Mouse (Mus musculus) left cerebral cortex, postnatal 4 days (tissue): Measurements from ENCODE around the gene Ptpn5. TPM values are rescaled to one million over a fixed set of nuclear protein-coding genes. Genes with fewer than 3 reads are reported as not detected.

Experiments used
- DNase-seq: peaks from one replicate; pipeline ENCODE4 v3.0.0-alpha.2; 2022
- intact Hi-C: fragments of 180-260 bp; cut with DNase I; formaldehyde crosslinking; loops from one replicate; pipeline ENCODE4 v1.15.1; 2025
- total RNA-seq, 2 experiments: library from RNA; stranded (reverse); gene quantifications; 2 replicates each; pipeline ENCODE4 v1.2.3; 2021

Gene Ptpn5
- total RNA-seq, 2 experiments from 2014 or later = 138 to 140 TPM

DNA sequence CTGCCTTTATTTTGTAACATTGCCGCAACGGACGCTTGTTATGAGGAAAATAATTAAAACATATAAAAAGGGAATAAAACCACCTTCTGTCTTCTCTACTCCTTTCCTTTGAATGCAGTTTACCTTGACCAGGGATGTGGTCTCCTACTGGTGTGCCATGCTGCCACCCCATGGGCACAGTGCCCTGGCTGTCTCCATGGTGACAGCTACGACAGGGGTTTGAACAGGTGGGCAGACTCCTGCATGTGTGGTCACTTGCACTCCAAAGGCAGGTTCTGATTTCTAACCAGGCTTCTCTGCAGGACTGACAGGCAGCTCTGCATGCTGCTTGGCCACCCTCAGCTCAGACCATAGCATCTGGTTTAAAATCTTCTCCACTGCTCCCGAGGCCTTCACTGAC is 21.4 kb downstream of the Ptpn5 start:
- peak; percentile 16 for DNase-seq
- intact Hi-C loops = no loop called here

DNA sequence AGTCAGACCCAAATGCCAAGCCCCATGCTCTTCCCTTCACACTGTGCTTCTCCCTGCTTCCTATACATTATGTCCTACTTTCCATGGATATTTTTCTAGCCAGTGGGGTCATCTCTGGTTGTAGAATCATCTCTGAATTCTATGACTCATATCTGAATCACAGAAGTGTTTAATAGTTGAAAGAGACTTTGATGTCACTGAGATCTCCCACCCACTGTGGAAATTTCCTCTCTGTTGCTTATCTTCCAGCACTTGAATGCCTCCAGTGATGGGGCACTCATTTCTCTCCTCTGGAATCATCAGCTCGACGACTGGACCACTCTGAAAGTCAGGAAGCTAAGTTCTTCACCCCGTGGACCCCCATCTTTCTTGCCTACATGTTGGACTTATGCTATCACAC is 22.4 kb downstream of the Ptpn5 start:
- intact Hi-C loops = no loop called here
- no peak for DNase-seq

- intact Hi-C loops = no loop called here
- DNase-seq = no peak
Measured at GRCm38 (mm10) chr7:47110511-47110910, 23.0 kb downstream of the Ptpn5 start.

DNA sequence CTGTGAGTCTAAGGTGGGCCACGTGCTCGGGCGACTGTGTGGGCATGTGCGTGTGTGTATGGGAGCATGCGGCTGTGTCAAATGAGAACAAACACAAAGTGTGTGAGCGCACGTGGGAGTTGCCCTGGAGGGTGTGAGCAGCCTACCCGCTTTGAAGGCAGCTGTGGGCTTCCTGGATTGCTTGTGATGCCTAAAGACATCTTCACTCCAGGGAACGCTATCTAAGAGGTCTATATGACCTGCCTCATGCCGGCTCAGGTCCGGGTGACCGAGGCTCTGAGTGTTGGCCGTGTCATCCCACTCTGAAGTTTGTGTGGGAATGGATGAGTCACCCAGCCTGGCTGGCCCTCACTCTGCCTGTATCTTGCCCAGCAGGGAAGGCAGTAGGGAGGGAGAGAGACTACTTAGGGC is 24.7 kb downstream of the Ptpn5 start:
- no peak for DNase-seq
- intact Hi-C loops = no loop called here

DNA sequence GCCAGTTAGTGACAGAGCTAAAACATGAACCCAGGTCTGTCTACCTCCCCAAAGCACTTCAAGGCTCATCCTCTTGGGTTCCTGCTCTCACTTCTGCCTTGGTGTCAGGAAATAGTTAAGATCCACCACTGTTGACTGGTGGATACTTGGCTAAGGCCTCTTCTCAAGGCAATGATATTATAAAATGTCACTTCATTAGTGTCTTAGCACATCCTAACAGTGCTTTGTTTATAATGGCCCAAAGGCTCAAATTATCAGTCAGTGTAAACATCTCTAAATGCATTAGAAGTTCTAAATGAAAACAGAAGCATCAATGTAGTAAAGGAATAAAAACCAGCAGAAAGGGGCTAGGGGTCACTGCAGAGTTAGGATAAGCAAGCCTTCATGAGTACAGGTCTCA is 26.5 kb downstream of the Ptpn5 start:
- no peak for DNase-seq
- intact Hi-C loops = no loop called here

GRCm38 (mm10) chr7:47103671-47104414 is 29.6 kb downstream of the Ptpn5 start:
- DNase-seq = no peak
- intact Hi-C loops = no loop called here

DNA sequence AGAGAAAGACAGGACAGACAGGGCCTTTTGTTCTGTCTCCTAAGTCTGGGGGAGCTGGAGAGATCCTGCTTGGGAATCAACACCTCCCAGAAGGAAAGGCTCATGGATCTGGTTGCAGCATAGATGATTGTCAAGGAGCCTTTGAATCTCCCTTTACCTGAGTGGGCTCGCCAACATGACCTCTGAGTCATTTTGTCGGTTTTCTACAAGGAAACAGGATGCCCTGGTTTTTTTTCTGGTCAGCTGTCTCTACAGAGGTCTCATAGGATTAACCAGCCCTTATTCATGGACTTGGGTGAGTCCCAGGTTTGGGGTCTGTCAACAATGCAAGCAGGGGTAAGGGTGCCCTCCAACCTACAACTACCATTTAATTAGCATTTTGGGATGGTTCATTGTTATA is 30.5 kb downstream of the Ptpn5 start:
- DNase-seq = no peak
- intact Hi-C loops = no loop called here

GRCm38 (mm10) chr7:47100615-47101014 is 32.9 kb downstream of the Ptpn5 start:
- DNase-seq = no peak
- intact Hi-C loops = no loop called here

DNA sequence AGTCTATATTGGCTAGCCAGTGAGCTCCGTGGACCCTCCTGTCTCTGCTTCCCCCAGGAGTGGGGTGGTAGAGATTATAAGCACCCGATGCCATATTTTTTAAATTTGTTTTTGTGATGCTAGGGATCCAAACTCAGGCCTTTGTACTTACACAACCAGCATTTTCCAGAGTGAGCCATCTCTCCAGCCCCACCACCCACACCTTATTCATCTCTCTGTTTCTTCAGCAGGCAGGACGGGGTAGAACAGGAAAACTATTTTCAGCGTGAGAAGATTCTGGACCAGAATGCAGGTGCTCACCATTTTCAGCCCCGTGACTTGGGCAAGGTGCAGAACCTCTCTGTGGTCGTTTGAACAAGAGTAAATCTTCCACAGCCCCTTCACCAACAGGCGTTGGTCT is 34.2 kb downstream of the Ptpn5 start:
- intact Hi-C loops = no loop called here
- DNase-seq = no peak

GRCm38 (mm10) chr7:47098044-47098443 is 35.4 kb downstream of the Ptpn5 start:
- no peak for DNase-seq
- intact Hi-C loops = no loop called here

- intact Hi-C loops = no loop called here
- no peak for DNase-seq
Measured at GRCm38 (mm10) chr7:47094969-47095368, 38.5 kb downstream of the Ptpn5 start.

DNA sequence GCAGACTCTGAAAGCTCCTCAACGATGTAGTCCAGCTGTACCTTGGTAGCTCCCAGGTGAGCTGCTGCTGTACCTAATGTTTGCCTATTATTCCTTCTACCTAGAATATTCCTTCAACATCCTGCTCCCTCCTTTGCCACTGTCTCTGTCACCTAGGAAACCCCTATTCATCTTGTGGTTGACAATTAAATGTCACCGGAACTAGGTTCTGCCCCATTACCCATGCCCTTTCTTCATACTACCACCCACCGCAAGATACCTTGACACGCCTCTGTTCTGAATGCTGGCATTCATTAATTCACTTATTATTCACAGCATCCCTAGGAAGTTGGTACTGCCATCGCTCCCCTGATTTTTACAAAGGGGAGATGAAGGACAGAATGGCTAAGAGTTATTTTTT is 39.5 kb downstream of the Ptpn5 start:
- DNase-seq = no peak

GRCm38 (mm10) chr7:47085075-47085474 is 48.4 kb downstream of the Ptpn5 start:
- no peak for DNase-seq

More for the DNA sequence above, 39.5 kb downstream of the Ptpn5 start:
- intact Hi-C loops = no loop called here

DNA sequence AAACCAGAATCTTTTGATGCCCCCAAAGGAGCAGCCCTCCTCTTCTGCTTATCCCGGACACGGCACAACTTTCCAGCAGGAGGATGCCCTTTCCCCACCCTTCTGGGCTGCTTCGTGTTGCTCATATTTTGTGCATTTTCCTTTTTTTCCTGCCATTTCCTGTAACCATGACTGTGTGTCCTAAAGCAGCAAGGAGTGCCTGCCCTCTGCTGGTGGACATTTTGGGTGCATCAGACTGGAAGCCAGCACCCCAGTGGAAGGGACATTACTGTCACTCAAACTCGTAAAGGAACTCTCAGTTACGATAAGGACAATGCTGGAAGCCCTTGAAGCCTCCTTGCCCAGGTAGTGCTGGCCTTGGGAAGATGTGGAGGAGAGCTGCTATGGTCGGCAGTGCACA is 52.2 kb downstream of the Ptpn5 start:
- DNase-seq = peak; percentile 76
- intact Hi-C loops = loop anchor here (5.0 kb wide), 1 partner anchor 59 kb away; no protein-coding TSS in a partner anchor

More at GRCm38 (mm10) chr7:47085075-47085474, 48.4 kb downstream of the Ptpn5 start:
- intact Hi-C loops = no loop called here

- intact Hi-C loops = loop anchor here (5.0 kb wide), 1 partner anchor 59 kb away; no protein-coding TSS in a partner anchor
- peak; percentile 24 for DNase-seq
Measured at GRCm38 (mm10) chr7:47080868-47081267, 52.6 kb downstream of the Ptpn5 start.

DNA sequence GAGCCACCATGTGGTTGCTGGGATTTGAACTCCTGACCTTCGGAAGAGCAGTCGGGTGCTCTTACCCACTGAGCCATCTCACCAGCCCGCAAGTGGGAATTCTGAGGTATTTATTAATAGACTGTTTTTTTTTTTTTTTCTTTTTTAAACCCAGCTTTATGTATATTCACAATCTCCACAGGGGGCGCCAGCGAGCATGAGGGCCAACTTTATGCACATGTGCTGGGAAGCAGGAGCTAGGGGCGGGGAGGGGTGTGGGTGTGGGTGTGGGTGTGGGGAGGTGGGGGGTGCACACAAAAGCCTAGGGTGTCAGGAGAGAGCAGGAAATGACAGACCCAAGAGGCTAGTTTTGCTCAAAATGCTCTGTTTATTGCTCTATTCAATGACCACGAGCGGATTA is 56.0 kb downstream of the Ptpn5 start:
- intact Hi-C loops = no loop called here
- peak; percentile 58 for DNase-seq

DNA sequence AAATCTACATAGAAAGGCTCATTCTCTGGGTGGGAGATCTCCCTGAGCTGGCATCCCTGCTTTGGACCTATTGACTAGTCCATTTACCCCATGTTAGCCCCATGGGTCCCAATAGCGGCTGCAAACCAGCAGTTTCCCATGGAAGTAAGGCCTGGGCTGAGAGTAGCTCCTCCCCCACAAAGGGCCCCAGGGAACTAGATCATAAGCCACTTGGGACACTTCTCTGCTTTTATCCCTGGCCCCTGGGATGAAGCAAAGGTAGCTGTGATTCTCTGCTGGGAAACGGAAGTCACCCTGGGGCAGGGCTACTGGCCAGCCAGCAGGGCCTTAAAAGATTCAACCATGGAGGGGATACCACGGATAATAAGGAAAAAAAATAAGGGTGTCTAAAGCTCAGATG is 56.8 kb downstream of the Ptpn5 start:
- DNase-seq = no peak
- intact Hi-C loops = no loop called here

DNA sequence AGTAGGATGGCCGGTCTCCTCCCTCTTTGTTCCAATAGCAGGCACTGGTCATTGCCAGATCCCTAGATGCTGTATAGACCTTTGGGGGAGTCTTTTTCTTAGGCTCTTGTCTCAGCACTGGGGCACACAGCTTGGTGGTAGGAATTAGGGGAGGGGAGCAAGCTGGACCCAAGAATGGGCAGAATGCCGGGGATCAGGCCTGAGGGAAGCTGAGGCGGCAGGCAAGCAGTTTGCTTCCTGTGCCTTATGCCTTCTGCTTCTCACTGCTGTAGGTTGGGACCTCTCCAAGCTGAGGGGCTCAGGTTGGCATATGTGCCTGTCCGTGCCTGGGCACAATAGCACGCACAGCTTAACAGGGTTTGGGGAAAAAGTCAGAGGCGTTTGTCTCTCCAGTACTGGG is 57.3 kb downstream of the Ptpn5 start:
- intact Hi-C loops = no loop called here
- peak; percentile 58 for DNase-seq

DNA sequence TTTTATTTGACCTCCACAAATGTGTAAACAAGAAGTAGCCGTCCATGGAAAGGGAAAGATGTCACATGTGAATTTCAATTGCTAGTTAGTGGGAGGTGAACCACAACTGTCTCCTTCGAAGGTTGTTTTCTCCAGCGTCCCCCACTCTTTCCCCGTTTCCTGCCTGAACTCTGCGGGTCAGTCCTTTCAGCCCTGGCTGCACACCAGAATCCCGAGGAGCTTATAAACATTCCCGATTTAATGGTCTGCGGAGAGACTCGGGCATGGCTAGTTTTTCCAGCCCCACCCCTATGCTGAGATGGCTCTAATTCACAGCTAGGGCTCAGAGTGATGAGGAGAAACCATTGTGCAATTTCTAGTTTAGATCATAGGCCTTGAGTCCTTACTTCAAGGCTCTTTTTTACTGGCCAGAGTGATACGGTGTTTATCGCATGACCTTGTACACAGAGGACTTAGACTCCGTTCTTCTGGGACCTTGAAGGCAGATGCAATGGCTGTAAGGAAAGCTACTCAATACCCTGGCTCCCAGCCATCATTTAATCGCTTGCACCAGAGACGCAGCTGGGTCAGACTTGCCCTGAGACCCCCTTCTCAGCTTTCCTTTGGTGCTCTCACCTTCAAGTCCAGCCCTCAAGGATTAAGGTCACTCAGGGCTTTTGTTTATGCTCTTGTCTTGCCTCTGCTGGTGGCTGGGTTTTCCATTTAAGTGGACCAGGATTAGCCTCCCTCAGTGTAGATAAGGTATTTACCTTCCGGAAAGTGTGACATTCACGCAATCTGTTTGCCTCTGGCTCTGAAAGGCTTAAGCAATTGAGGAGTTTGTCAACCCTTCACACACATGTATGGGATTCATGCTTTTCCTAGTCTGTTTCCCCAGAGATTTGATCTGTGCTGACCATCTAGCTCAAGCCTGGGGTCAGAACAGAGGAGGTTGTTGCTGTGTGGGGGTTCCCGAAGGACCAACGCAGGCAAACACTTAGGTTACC is 59.7 kb downstream of the Ptpn5 start:
- intact Hi-C loops = no loop called here
- no peak for DNase-seq

- no peak for DNase-seq
- intact Hi-C loops = no loop called here
Measured at GRCm38 (mm10) chr7:47072551-47072950, 60.9 kb downstream of the Ptpn5 start.

- intact Hi-C loops = no loop called here
- no peak for DNase-seq
Measured at GRCm38 (mm10) chr7:47067879-47068278, 65.6 kb downstream of the Ptpn5 start.

DNA sequence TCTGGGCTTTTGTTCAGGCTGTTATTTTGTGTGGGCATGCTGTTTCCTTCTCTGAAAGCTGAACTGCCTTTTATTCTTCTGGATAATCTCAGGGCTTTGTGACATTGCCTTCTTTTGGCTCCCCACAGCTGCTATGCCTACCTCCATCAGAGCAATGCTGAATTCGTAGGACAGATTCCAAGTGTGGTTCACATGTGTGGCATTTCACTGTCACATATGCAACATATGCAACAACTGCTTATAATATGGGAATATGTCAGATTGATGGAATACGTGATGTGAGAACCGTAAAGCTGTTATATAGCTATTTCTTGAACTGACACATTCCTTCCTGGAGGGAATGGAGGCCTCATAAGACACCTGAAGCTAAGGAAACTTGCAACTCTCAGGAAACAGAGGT is 66.5 kb downstream of the Ptpn5 start:
- intact Hi-C loops = no loop called here
- no peak for DNase-seq
